Mouse (Mus musculus) ovary, postnatal 10 days (tissue): ENCODE data around the gene H2al1b.
"Not testable (repeated sequence)": the region's sequence is repeated elsewhere in the genome, so short reads cannot be mapped to it uniquely, and the experiment has no call there.

Experiments used
- DNase-seq: peaks from one replicate; pipeline ENCODE4 v3.0.0; 2022; ENCODE audit warnings: low spot score

Gene H2al1b

DNA sequence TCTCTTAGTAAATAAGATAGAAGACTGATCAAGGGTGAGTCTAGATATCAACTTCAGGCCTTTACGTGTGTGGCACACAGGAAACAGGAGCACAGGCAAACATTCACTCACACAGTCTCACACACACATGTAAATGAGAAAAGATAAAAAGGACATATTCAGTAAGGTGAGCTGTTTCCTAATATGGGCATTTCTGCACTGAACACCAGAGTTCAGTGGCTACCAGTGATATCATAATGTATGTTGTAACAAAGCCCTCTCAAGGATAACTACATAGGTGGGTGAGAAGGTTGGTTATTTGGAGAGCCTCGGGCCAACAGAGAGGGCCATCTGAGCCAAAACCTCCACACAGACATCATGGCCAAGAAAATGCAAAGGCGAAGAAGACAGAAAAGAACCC lies at the start of gene H2al1b:
Gene H2al1b (plus strand): TSS at position 301 of the 400 bp plus-strand sequence.
- DNase-seq = not testable (repeated sequence)

GRCm38 (mm10) chrX:11254062-11254461 lies 48.2 kb upstream of the H2al1b start:
- DNase-seq = no peak

GRCm38 (mm10) chrX:11254521-11255207 lies 47.6 kb upstream of the H2al1b start:
- no peak for DNase-seq

GRCm38 (mm10) chrX:11255564-11256360 lies 46.5 kb upstream of the H2al1b start:
- DNase-seq = no peak

DNA sequence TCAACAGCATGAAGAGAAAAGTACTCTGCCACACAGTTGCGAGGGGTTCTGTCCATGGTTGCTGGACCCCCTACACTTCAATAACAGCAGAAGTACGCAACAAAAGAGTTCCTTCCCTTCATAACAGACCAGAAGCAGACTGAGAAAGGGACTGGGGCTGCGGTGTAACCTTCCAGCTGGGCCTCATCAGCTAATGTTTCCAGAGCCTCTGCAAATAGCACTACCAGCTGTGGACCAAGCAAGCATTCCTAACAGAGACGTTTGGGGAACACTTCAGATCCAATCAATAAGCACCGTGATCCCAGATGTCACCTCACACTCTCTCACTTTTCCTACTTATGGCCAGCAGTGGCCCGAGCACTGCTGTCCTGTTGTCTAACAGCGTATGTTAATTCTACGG lies 37.3 kb upstream of the H2al1b start:
- no peak for DNase-seq

DNA sequence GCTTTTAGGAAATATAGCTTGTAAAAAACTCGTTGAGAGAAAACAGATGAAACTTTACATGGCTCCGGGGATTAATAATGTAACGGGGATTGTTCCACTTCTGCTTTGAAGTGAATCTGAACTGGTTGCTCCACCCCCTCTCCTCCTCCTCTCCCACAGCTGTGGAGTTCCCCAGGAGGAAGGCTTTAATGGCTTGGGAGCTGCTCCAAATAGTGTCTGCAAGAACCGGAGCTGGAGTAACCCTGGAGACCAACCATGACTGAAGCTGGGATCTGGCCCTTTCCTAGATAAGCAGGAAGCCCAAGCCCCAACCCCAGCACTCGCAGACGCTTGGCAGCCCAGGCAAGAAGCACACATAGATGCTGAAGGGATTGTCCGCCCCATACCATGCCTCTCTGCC lies 34.4 kb upstream of the H2al1b start:
- no peak for DNase-seq

DNA sequence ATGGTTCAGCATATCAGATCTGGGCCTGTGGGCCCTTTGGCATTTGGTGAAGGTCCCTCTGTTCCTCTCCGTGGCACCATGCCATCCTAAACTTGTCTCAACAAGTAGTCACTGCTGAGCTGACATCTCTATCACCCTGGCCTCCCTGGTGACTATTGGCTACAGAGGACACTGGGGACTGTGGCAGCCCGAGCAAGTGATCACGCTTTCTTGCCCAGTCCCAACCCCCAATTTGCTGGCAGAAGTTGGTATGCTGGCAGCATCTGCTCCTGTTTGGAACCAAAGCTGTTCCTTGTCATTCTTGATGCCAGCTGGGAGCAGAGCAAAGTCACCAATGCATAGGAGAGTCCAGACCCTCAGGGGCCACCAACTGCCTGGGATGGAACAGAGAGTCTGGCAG lies 33.2 kb upstream of the H2al1b start:
- no peak for DNase-seq

GRCm38 (mm10) chrX:11273190-11273589 lies 29.0 kb upstream of the H2al1b start:
- no peak for DNase-seq

- DNase-seq = no peak
Measured at GRCm38 (mm10) chrX:11277083-11277482, 25.1 kb upstream of the H2al1b start.

- DNase-seq = no peak
Measured at GRCm38 (mm10) chrX:11280741-11281140, 21.5 kb upstream of the H2al1b start.

DNA sequence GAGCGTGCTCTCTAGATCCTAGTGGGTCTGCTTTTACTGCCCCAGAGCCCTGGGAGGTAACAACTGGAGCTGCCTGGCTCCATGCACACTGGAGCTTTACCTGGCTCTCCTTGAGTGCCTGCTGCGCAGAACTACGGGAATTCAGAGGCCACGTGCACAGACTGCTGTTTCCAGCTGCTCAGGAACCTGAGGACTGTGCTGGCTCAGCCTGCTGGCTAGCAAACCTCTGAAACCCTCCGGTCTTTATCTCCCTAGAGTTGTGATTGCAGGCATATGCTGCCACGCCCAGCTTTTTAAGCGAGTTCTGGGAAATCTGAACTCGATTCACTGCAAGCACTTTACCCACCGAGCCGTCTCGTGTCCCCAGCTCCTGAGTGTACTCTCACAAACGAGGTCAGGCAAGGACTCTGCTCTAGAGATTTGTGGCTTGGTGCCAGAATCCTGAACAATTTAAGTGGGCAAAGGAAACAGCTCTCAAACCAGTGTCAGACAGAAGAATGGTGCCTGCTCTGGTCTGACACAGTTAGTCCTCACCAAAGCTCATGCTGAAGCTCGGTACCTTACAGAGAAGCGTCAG lies 13.8 kb upstream of the H2al1b start:
- no peak for DNase-seq

- DNase-seq = no peak
Measured at GRCm38 (mm10) chrX:11289244-11289643, 13.0 kb upstream of the H2al1b start.

- not testable (repeated sequence) for DNase-seq
Measured at GRCm38 (mm10) chrX:11298957-11299356, 3.3 kb upstream of the H2al1b start, which contains the start of gene H2al1a. Gene H2al1a, plus strand, starts transcription at chrX:11299257.

GRCm38 (mm10) chrX:11305355-11305754 lies 3.1 kb downstream of the H2al1b start, which contains the start of gene H2al1c:
Gene H2al1c, plus strand, starts transcription at chrX:11305655.
- not testable (repeated sequence) for DNase-seq

GRCm38 (mm10) chrX:11308524-11308923 lies 6.3 kb downstream of the H2al1b start, which contains the start of gene H2al1d:
Gene H2al1d, plus strand, starts transcription at chrX:11308824.
- not testable (repeated sequence) for DNase-seq

GRCm38 (mm10) chrX:11311634-11312033 lies 9.4 kb downstream of the H2al1b start, which contains the start of gene H2al1e:
Gene H2al1e, plus strand, starts transcription at chrX:11311934.
- not testable (repeated sequence) for DNase-seq

DNA sequence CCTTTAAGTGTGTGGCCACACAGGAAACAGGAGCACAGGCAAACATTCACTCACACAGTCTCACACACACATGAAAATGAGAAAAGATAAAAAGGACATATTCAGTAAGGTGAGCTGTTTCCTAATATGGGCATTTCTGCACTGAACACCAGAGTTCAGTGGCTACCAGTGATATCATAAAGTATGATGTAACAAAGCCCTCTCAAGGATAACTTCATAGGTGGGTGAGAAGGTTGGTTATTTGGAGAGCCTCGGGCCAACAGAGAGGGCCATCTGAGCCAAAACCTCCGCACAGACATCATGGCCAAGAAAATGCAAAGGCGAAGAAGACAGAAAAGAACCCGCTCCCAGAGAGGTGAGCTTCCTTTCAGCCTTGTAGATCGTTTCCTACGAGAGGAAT lies 12.6 kb downstream of the H2al1b start, which contains the start of gene H2al1f:
Gene H2al1f (plus strand): TSS at position 301 of the 400 bp plus-strand sequence.
- DNase-seq = not testable (repeated sequence)

GRCm38 (mm10) chrX:11317956-11318355 lies 15.7 kb downstream of the H2al1b start, which contains the start of gene H2al1g:
Gene H2al1g, plus strand, starts transcription at chrX:11318256.
- not testable (repeated sequence) for DNase-seq

- not testable (repeated sequence) for DNase-seq
Measured at GRCm38 (mm10) chrX:11321192-11321591, 19.0 kb downstream of the H2al1b start, which contains the start of gene H2al1h. Gene H2al1h, plus strand, starts transcription at chrX:11321492.

DNA sequence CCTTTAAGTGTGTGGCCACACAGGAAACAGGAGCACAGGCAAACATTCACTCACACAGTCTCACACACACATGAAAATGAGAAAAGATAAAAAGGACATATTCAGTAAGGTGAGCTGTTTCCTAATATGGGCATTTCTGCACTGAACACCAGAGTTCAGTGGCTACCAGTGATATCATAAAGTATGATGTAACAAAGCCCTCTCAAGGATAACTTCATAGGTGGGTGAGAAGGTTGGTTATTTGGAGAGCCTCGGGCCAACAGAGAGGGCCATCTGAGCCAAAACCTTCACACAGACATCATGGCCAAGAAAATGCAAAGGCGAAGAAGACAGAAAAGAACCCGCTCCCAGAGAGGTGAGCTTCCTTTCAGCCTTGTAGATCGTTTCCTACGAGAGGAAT lies 22.1 kb downstream of the H2al1b start, which contains the start of gene H2al1i:
Gene H2al1i (plus strand): TSS at position 301 of the 400 bp plus-strand sequence.
- DNase-seq = not testable (repeated sequence)

DNA sequence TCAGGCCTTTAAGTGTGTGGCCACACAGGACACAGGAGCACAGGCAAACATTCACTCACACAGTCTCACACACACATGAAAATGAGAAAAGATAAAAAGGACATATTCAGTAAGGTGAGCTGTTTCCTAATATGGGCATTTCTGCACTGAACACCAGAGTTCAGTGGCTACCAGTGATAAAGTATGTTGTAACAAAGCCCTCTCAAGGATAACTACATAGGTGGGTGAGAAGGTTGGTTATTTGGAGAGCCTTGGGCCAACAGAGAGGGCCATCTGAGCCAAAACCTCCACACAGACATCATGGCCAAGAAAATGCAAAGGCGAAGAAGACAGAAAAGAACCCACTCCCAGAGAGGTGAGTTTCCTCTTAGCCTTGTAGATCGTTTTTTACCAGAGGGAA lies 25.3 kb downstream of the H2al1b start, which contains the start of gene H2al1j:
Gene H2al1j (plus strand): TSS at position 301 of the 400 bp plus-strand sequence.
- DNase-seq = not testable (repeated sequence)

- no peak for DNase-seq
Measured at GRCm38 (mm10) chrX:11345762-11346161, 43.5 kb downstream of the H2al1b start.
